Mouse (Mus musculus): Measurements from ENCODE around the gene Cox10.

GRCm38 (mm10) chr11:64036306-64036705, 43.0 kb downstream of the Cox10 start:
- TF ChIP-seq POLR2A (IDR thresholded peaks at IDR 0.05; ENCODE audit: insufficient read depth, low read length) (no peak), EP300 (IDR thresholded peaks at IDR 0.05; ENCODE audit: insufficient read depth, low read depth, low read length) (no peak)

Measured in ES-Bruce4 (cell line).